Comparison of ENCODE assay signal across 7 mouse cellular contexts in the genomic region with DNA sequence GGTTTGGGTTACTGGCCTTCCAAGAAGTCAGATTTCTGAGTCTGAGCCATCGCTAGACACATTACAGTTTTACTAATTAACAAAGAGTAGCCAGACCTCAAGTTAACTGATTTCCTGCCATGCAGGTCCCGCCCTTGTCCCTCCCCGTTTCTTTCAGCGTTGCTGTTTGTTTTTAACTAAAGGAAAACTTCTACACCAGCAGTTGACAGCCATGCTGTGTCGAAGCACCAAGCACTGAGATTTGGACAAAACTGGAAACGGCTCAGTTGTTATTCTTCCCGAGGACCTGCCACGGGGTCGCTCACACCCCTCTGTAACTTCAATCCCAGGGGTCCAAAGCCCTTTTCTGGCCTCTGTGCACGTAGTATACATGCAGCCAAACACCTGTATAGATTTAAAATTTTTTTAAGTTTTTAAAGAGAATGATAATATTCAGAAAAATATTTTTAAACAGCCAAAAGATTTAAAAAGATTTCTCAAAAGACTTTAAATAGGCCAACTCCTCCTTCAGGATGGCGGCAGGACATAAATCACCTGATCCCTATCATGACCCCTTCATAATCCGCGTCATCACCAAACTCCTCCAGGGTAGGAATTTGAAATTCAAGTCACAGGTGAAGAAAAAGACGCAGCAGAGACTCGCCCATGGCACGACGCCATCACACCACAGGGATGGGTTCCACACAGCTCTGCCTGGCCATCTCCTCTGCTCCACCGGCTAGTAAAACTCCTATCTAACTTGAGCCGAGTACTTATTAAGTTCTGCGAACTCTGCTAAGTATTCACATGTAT. TPM values are rescaled to one million over a fixed set of nuclear protein-coding genes. Genes with fewer than 3 reads are reported as not detected.
DNase-seq lines count a peak whose midpoint lies in the region; ATAC-seq and TF ChIP-seq lines count a peak whose summit lies in the region.

No protein-coding gene starts in this region.

- intact Hi-C loops in left cerebral cortex, postnatal 10 days (cut with DNase I), result loop anchor here (10.0 kb wide), 1 partner anchor 57 kb away; no protein-coding TSS in a partner anchor

- no peak overlapping the region for H3K9ac ChIP-seq in kidney, postnatal 0 days (ENCODE audit: low read depth, low read length)
- H3K9ac ChIP-seq in hindbrain, embryonic 16.5 days (ENCODE audit: low read depth, low read length), result no peak overlapping the region

- H3K27me3 ChIP-seq in kidney, postnatal 0 days (ENCODE audit: insufficient read depth, low read length), result no peaks in the 10 kb centered on the region
- no peaks in the 10 kb centered on the region for H3K27me3 ChIP-seq in hindbrain, embryonic 16.5 days (replicated peaks; ENCODE audit: control insufficient read depth, insufficient read depth, low read length)

- no peaks in the 10 kb centered on the region for H3K36me3 ChIP-seq in kidney, postnatal 0 days (ENCODE audit: insufficient read depth, low read length)
- H3K36me3 ChIP-seq in hindbrain, embryonic 16.5 days (ENCODE audit: control insufficient read depth, insufficient read depth, low read length), result no peaks in the 10 kb centered on the region

- 49% methylated on average over 20 of the region's 20 CpGs for WGBS in kidney, postnatal 0 days
- 80% methylated on average over 20 of the region's 20 CpGs for WGBS in hindbrain, embryonic 16.5 days

- no peak overlapping the region for H3K27ac ChIP-seq in kidney, postnatal 0 days
- H3K27ac ChIP-seq in hindbrain, embryonic 16.5 days (ENCODE audit: low read depth, low read length), result no peak overlapping the region

- no peak overlapping the region for H3K4me2 ChIP-seq in kidney, postnatal 0 days (ENCODE audit: low read length)
- H3K4me2 ChIP-seq in hindbrain, embryonic 16.5 days (ENCODE audit: low read length), result no peak overlapping the region

- no peak overlapping the region for H3K4me3 ChIP-seq in kidney, postnatal 0 days (replicated peaks; ENCODE audit: low read depth, low read length)
- H3K4me3 ChIP-seq in hindbrain, embryonic 16.5 days (ENCODE audit: low read length), result no peak overlapping the region

- ATAC-seq in kidney, postnatal 0 days (replicated peaks; ENCODE audit: low FRiP score, low read depth), result no peak
- ATAC-seq in hindbrain, embryonic 16.5 days, result no peak

- peak; percentile 29 for DNase-seq in urinary bladder, postnatal 14 days (ENCODE audit: low spot score)
- DNase-seq in urinary bladder, postnatal 25 days (ENCODE audit: low spot score), result no peak
- peak; percentile 40 for DNase-seq in ZHBTc4 (ENCODE audit: low read depth, low spot score)
- peak; percentile 70 for DNase-seq in kidney, postnatal 0 days (ENCODE audit: low spot score)
- no peak for DNase-seq in right cerebral cortex, postnatal 10 days (ENCODE audit: low spot score in 2 of 2)
- DNase-seq in left cerebral cortex, postnatal 10 days (ENCODE audit: extremely low spot score in 1 of 2, low spot score in 2 of 2), result no peak

- H3K9me3 ChIP-seq in kidney, postnatal 0 days (replicated peaks; ENCODE audit: low read length), result no peaks in the 10 kb centered on the region
- H3K9me3 ChIP-seq in hindbrain, embryonic 16.5 days (ENCODE audit: control insufficient read depth, low read length), result no peaks in the 10 kb centered on the region

- H3K4me1 ChIP-seq in kidney, postnatal 0 days (replicated peaks; ENCODE audit: insufficient read depth, low read length), result no peaks in the 10 kb centered on the region; the same call in 1 of the 2 replicates
- H3K4me1 ChIP-seq in hindbrain, embryonic 16.5 days (ENCODE audit: control insufficient read depth, insufficient read depth, low read depth, low read length), result no peaks in the 10 kb centered on the region

- TF ChIP-seq CTCF in kidney, postnatal 0 days (IDR thresholded peaks at IDR 0.05; ENCODE audit: low read depth), result no peak

RNA-seq across cellular contexts. Expression of a gene that starts 6.9 kb away (rescaled TPM):
- polyA plus RNA-seq in kidney, postnatal 0 days (2015; fragmentation: Nextera tagmentation; extraction: Ambion mirVana), result 534 and 566 TPM in 2 replicates
- 198 and 202 TPM in 2 replicates for polyA plus RNA-seq in hindbrain, embryonic 16.5 days (2015; fragmentation: Nextera tagmentation; extraction: Ambion mirVana)
- 10 to 100 TPM; 61.8 to 82.0 TPM for total RNA-seq in left cerebral cortex, postnatal 10 days (2021)

RNA-seq across cellular contexts. Expression of a gene that starts 27.7 kb away (rescaled TPM):
- polyA plus RNA-seq in kidney, postnatal 0 days (2015; fragmentation: Nextera tagmentation; extraction: Ambion mirVana), result 2,066 and 2,191 TPM in 2 replicates
- 173 and 217 TPM in 2 replicates for polyA plus RNA-seq in hindbrain, embryonic 16.5 days (2015; fragmentation: Nextera tagmentation; extraction: Ambion mirVana)
- 10 to 100 TPM; 23.7 to 24.1 TPM for total RNA-seq in left cerebral cortex, postnatal 10 days (2021)

Comparison
In these comparisons a context has a peak if more than half of its experiments do, and no peak if none do; other contexts are left out.
1. DNase-seq: peak in urinary bladder, postnatal 14 days (single experiment), ZHBTc4 (single experiment) and kidney, postnatal 0 days (single experiment); none in urinary bladder, postnatal 25 days (single experiment), right cerebral cortex, postnatal 10 days (0 of 2) and left cerebral cortex, postnatal 10 days (0 of 2).